Mouse (Mus musculus): Measurements from ENCODE around the gene Zswim7.

GRCm38 (mm10) chr11:62247759-62248400 lies 33.3 kb downstream of the Zswim7 start:
- TF ChIP-seq CTCF (IDR thresholded peaks at IDR 0.05; ENCODE audit: insufficient read depth, low read depth, low read length) (no peak), POLR2A (IDR thresholded peaks at IDR 0.05; ENCODE audit: insufficient read depth, low read depth, low read length) (no peak)
